Mouse (Mus musculus): ENCODE measurements at regions not wholly inside any gene's neighbourhood (a gene's known extent, or its start where the extent isn't known, plus 50 kb on each side); places are given as distances from the start of the nearest gene placed in this dataset.

- ATAC-seq (replicated peaks; ENCODE audit: poor library complexity) = no peak
Observed at GRCm38 (mm10) chr13:111099252-111099651, 155.6 kb upstream of the Actbl2 start.

GRCm38 (mm10) chr13:111100448-111100847 lies 154.4 kb upstream of the Actbl2 start:
- 0 out of 2 replicates have a peak, but pooled peaks have one; percentile 44 for ATAC-seq (replicated peaks; ENCODE audit: poor library complexity)

GRCm38 (mm10) chr13:111104567-111105219 lies 150.1 kb upstream of the Actbl2 start:
- no peak for ATAC-seq (replicated peaks; ENCODE audit: poor library complexity)

GRCm38 (mm10) chr13:111131108-111131507 lies 123.7 kb upstream of the Actbl2 start:
- no peak for ATAC-seq (replicated peaks; ENCODE audit: poor library complexity)

- no peak for ATAC-seq (replicated peaks; ENCODE audit: poor library complexity)
Observed at GRCm38 (mm10) chr13:111136392-111136791, 118.4 kb upstream of the Actbl2 start.

- no peak for ATAC-seq (replicated peaks; ENCODE audit: poor library complexity)
Observed at GRCm38 (mm10) chr13:111142757-111143420, 111.9 kb upstream of the Actbl2 start.

GRCm38 (mm10) chr13:111144721-111145120 lies 110.1 kb upstream of the Actbl2 start:
- ATAC-seq (replicated peaks; ENCODE audit: poor library complexity) = no peak

GRCm38 (mm10) chr13:111157921-111158638 lies 96.7 kb upstream of the Actbl2 start:
- ATAC-seq (replicated peaks; ENCODE audit: poor library complexity) = no peak

GRCm38 (mm10) chr13:111159498-111159897 lies 95.3 kb upstream of the Actbl2 start:
- ATAC-seq (replicated peaks; ENCODE audit: poor library complexity) = no peak

GRCm38 (mm10) chr13:111165538-111165937 lies 89.3 kb upstream of the Actbl2 start:
- ATAC-seq (replicated peaks; ENCODE audit: poor library complexity) = no peak

GRCm38 (mm10) chr13:111170269-111171165 lies 84.3 kb upstream of the Actbl2 start:
- ATAC-seq (replicated peaks; ENCODE audit: poor library complexity) = no peak

- no peak for ATAC-seq (replicated peaks; ENCODE audit: poor library complexity)
Observed at GRCm38 (mm10) chr13:111179186-111179585, 75.6 kb upstream of the Actbl2 start.

- ATAC-seq (replicated peaks; ENCODE audit: poor library complexity) = no peak
Observed at GRCm38 (mm10) chr13:111183293-111183692, 71.5 kb upstream of the Actbl2 start.

- no peak for ATAC-seq (replicated peaks; ENCODE audit: poor library complexity)
Observed at GRCm38 (mm10) chr13:111185799-111186198, 69.0 kb upstream of the Actbl2 start.

GRCm38 (mm10) chr13:111186833-111187232 lies 68.0 kb upstream of the Actbl2 start:
- ATAC-seq (replicated peaks; ENCODE audit: poor library complexity) = no peak

- ATAC-seq (replicated peaks; ENCODE audit: poor library complexity) = no peak
Observed at GRCm38 (mm10) chr13:111193919-111194318, 60.9 kb upstream of the Actbl2 start.

GRCm38 (mm10) chr13:111194337-111194736 lies 60.5 kb upstream of the Actbl2 start:
- no peak for ATAC-seq (replicated peaks; ENCODE audit: poor library complexity)

- ATAC-seq (replicated peaks; ENCODE audit: poor library complexity) = peak; percentile 26; the same call in 1 of the 2 replicates
Observed at GRCm38 (mm10) chr13:111201532-111201931, 53.3 kb upstream of the Actbl2 start.

- no peak for ATAC-seq (replicated peaks; ENCODE audit: poor library complexity)
Observed at GRCm38 (mm10) chr13:111204580-111205285, 50.1 kb upstream of the Actbl2 start.
